Mouse (Mus musculus) hindbrain, postnatal 0 days (tissue): Measurements from ENCODE around the gene Wtap. TPM values are rescaled to one million over a fixed set of nuclear protein-coding genes. Genes with fewer than 3 reads are reported as not detected.
"Not testable (repeated sequence)": the region's sequence is repeated elsewhere in the genome, so short reads cannot be mapped to it uniquely, and the experiment has no call there.

ENCODE experiments used
- ATAC-seq: fragments of 200-750 bp; cut with Nextera tagmentation; 2 replicates; pipeline ENCODE4 v1.8.0; 2017; ENCODE audit warnings: mild to moderate bottlenecking, moderate TSS enrichment, moderate library complexity
- DNase-seq: peaks from one replicate; pipeline ENCODE4 v3.0.0-alpha.2; 2015; ENCODE audit warnings: low spot score
- H3K27ac ChIP-seq: fragments of 300-500 bp; sonication (generic); 2 replicates; pipeline ENCODE4 v1.5.1; 2014; ENCODE audit warnings: mild to moderate bottlenecking
- H3K27me3 ChIP-seq: fragments of 300-500 bp; sonication (generic); 2 replicates; pipeline ENCODE4 v1.6.1; 2014; ENCODE audit warnings: low read length, mixed read lengths; ENCODE audit not compliant: insufficient read depth
- H3K36me3 ChIP-seq: fragments of 300-500 bp; sonication (generic); 2 replicates; pipeline ENCODE4 v1.6.1; 2014; ENCODE audit warnings: low read length, mixed read lengths; ENCODE audit not compliant: insufficient read depth
- H3K4me1 ChIP-seq: fragments of 300-500 bp; sonication (generic); 2 replicates; pipeline ENCODE4 v1.6.1; 2014; ENCODE audit warnings: antibody characterized with exemption, low read length, mixed read lengths; ENCODE audit not compliant: insufficient read depth
- H3K4me2 ChIP-seq: fragments of 300-500 bp; sonication (generic); 2 replicates; pipeline ENCODE4 v1.6.1; 2014; ENCODE audit warnings: low read depth, mild to moderate bottlenecking, low read length, moderate library complexity, mixed read lengths
- H3K4me3 ChIP-seq: fragments of 300-500 bp; sonication (generic); 2 replicates; pipeline ENCODE4 v1.5.1; 2014; ENCODE audit warnings: low read length
- H3K9ac ChIP-seq: fragments of 300-500 bp; sonication (generic); replicated peaks from 2 replicates; pipeline ENCODE4 v1.6.1; 2014; ENCODE audit warnings: mild to moderate bottlenecking, low read length, moderate library complexity, mixed read lengths
- H3K9me3 ChIP-seq: fragments of 300-500 bp; sonication (generic); 2 replicates; pipeline ENCODE4 v1.6.1; 2016; ENCODE audit warnings: low read length, mixed read lengths
- CTCF ChIP-seq: IDR thresholded peaks from 2 replicates; pipeline ENCODE4 v1.5.1; 2016; ENCODE audit warnings: antibody characterized with exemption, control low read depth, low read depth
- WGBS: fragments of 180-500 bp; shearing (Covaris S2); extraction: QIAGEN DNeasy Blood & Tissue Kit; methylation state at CpG from one replicate; pipeline ENCODE4 v1.1.7; 2014; 5-methylcytosine and 5-hydroxymethylcytosine counted together
- polyA plus RNA-seq: library from polyadenylated mRNA; unstranded; fragments of >200 nt; fragmentation: Nextera tagmentation; extraction: Ambion mirVana; gene quantifications from 2 replicates; pipeline ENCODE4 v1.2.1, GENCODE M21; 2015
- total RNA-seq: library from RNA; depleted of rRNA; stranded (reverse); fragments of >200 nt; gene quantifications from 2 replicates; pipeline ENCODE4 v1.2.3, GENCODE M21; 2014

Gene Wtap
- total and polyA plus RNA-seq, 2 experiments from 2014 or later: 54.2 to 126 TPM

DNA sequence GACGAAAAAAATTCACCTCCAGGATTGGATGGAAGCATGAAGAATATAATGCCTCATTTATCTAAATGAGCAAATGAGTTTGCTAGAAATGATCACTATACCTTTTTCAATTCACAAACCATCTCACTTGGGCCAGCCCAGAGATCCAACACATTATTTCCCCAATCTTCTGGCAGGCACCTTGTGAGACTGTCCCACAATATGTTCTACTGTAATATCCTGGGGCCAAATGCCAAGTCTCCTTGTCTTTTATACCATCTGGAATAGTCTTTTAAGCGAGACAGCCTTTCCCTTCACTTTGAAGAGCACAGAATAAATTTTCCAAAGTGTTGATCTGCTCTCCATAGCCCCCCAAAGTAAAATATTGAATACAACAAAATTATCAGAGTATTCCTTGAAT, 20.1 kb downstream of the Wtap start:
- H3K36me3 ChIP-seq: peaks cover 12% of the 10 kb centered on the region; the same call in 1 of the 2 replicates
- no peak for DNase-seq
- H3K4me2 ChIP-seq: no peak overlapping the region
- H3K4me1 ChIP-seq: no peaks in the 10 kb centered on the region
- no peaks in the 10 kb centered on the region for H3K9me3 ChIP-seq
- 80% methylated on average over 2 of the region's 2 CpGs for WGBS
- H3K27me3 ChIP-seq: no peaks in the 10 kb centered on the region
- H3K4me3 ChIP-seq: no peak overlapping the region
- ATAC-seq: no peak
- TF ChIP-seq CTCF: no peak
- no peak overlapping the region for H3K9ac ChIP-seq
- no peak overlapping the region for H3K27ac ChIP-seq

DNA sequence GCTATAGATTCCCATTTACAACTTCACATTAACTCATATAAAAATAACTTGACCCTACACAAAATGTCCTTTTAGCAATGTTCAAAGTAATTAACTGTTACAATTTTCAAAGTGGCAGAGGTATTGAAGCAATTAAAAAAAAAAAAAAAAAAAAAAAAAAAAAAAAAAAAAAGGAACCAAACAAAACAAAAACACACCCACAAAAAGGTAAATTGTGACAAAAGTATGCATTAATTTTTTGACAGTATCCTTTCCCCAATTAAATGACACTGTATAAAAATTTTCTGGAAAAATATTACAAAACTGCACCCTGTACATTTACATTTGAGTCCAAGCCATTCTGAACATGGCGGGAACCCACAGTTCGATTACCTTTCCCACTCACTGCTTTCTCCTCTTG, 26.8 kb downstream of the Wtap start:
- Histone ChIP-seq H3K4me3 (no peak overlapping the region), H3K4me1 (no peaks in the 10 kb centered on the region), H3K9me3 (no peaks in the 10 kb centered on the region), H3K27ac (no peak overlapping the region), H3K9ac (no peak overlapping the region), H3K27me3 (no peaks in the 10 kb centered on the region), H3K4me2 (no peak overlapping the region), H3K36me3 (peaks cover 21% of the 10 kb centered on the region; the same call in 1 of the 2 replicates)
- TF ChIP-seq CTCF: no peak
- 96% methylated on average over 2 of the region's 2 CpGs for WGBS
- DNase-seq (no peak), ATAC-seq (no peak)

DNA sequence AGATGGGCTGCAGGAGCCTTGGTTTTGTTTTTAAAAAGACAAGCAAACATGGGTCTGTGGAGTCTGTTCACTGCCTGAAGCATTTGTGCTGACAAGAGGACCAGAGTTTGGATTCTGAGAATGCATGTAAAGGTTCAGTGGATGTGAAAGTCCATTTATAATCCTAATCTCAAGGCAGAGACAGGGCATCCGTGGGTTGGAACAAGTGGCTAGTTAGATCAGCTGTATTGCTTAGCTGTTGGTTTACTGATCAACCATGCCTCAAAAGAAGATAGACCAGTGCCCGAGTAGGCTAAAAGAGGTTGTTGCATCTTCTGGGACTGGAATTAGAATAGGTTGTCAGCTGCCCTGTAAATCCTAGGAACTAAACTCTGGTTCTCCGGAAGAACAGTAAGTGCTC, 30.5 kb downstream of the Wtap start:
- Histone ChIP-seq H3K36me3 (peaks cover 17% of the 10 kb centered on the region; the same call in 1 of the 2 replicates), H3K9me3 (no peaks in the 10 kb centered on the region), H3K9ac (no peak overlapping the region), H3K4me1 (0 out of 2 replicates have a peak, but pooled peaks cover 3% of the 10 kb centered on the region), H3K27me3 (no peaks in the 10 kb centered on the region), H3K4me3 (no peak overlapping the region), H3K27ac (no peak overlapping the region), H3K4me2 (no peak overlapping the region)
- TF ChIP-seq CTCF: no peak
- no peak for ATAC-seq
- no peak for DNase-seq
- 78% methylated on average over 3 of the region's 3 CpGs for WGBS

DNA sequence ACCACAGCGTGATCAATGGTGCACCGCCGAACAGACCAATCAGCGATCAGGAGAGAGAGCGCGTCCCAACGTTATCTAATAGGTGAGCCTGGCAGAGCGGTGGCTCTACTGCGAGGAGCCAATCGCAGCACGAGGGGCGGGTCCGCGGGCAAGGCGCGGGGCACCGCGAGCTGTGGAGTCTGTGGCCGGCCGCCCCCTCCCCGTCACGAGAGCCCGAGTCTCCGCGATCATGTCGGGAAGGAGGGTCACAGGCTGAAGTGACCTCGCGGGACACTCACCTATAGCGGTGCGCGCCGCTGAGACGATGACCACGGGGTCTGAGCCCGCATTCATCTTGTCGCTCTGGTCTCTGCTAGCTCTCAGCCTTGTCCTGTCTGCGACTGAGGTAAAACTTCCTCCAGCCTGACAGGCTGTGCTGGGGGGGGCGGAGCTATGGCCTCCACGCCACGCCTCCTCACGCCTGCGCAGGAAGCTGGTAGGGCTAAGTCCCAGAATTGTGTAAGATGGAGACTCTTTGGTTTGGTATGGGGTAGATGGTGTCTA, 33.6 kb downstream of the Wtap start, which contains the start of gene Acat2:
TSS of gene Acat2 (minus strand) at position 417 of the 543 bp plus-strand sequence.
- peak; percentile 97 for DNase-seq
- no peak for TF ChIP-seq CTCF
- Histone ChIP-seq H3K9me3 (no peaks in the 10 kb centered on the region), H3K27me3 (no peaks in the 10 kb centered on the region), H3K4me1 (0 out of 2 replicates have a peak, but pooled peaks cover 3% of the 10 kb centered on the region), H3K4me3 (peak within 1 kb of the TSS; percentile 52), H3K4me2 (peak within 1 kb of the TSS; percentile 80), H3K27ac (peak within 1 kb of the TSS; percentile 85), H3K36me3 (peaks cover 6% of the 10 kb centered on the region; the same call in 1 of the 2 replicates), H3K9ac (peak within 1 kb of the TSS; percentile 61)
- under 1% methylated on average over 41 of the region's 42 CpGs for WGBS
- ATAC-seq: peak; percentile 99

DNA sequence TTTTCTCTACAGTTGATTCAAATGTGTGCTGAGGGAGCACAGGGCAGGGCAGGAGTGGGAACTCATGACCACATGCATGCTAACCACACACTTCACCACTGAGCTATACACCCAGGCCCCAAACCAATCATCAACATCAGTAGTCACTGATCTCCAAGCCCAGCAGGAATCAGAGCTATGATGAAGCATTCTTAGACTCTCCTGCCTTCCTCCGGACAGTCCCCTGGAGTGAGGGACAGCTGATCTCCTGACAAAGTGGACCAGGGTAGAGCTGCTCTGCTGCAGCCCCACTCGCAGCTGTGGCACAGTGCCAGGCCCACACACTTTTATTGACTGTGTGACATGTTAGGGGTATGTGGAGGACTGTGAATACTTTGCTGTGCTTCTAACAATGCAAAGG, 34.6 kb downstream of the Wtap start:
- 13% methylated on average over 1 of the region's 2 CpGs for WGBS
- H3K4me1 ChIP-seq, H3K27me3 ChIP-seq, DNase-seq, H3K4me3 ChIP-seq, H3K9ac ChIP-seq, ATAC-seq, H3K36me3 ChIP-seq, H3K9me3 ChIP-seq, H3K27ac ChIP-seq: not testable (repeated sequence)
- H3K4me2 ChIP-seq: peak overlapping the region; percentile 38

DNA sequence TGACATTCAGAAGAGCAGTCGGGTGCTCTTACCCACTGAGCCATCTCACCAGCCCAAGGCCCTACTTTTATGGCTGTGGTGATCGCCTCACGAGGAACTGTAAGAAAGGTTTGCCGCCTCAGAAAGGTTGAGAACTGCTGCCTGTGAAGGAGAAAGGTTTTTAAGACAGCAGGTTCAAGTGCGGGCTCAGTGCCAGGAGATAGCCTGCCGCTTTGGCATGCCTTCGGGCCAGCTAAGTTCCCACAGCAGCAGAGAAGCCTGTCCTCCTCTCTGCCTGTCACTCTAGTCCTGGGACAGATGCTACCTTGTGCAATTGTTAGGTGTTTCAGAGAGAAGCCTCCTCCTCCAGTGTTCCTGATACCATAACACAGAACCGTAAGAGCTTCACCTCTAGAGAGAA, 37.3 kb downstream of the Wtap start:
- Histone ChIP-seq H3K27me3 (no peaks in the 10 kb centered on the region), H3K9ac (no peak overlapping the region), H3K4me3 (no peak overlapping the region), H3K27ac (no peak overlapping the region), H3K4me1 (0 out of 2 replicates have a peak, but pooled peaks cover 3% of the 10 kb centered on the region), H3K36me3 (peaks cover 11% of the 10 kb centered on the region), H3K9me3 (no peaks in the 10 kb centered on the region), H3K4me2 (no peak overlapping the region)
- no peak for ATAC-seq
- DNase-seq: no peak
- no peak for TF ChIP-seq CTCF
- WGBS: 83% methylated on average over 8 of the region's 8 CpGs

DNA sequence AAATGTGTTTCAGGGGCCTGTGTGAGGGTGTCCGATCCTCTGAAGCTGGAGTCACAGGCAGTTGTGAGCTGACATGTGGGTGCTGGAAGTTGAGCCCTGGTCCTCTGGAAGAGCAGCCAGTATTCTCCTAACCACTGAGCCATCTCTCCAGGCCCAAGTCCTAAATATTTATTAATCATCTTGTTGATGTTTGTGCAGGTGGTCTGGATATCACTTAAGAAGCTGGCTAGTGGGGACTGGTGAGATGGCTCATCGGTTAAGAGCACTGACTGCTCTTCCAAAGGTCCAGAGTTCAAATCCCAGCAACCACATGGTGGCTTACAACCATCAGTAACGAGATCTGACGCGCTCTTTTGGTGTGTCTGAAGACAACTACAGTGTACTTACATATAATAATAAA, 44.3 kb downstream of the Wtap start:
- Histone ChIP-seq H3K4me1 (no peaks in the 10 kb centered on the region), H3K4me2 (no peak overlapping the region), H3K9me3 (no peaks in the 10 kb centered on the region), H3K27me3 (no peaks in the 10 kb centered on the region), H3K4me3 (no peak overlapping the region), H3K36me3 (peaks cover 46% of the 10 kb centered on the region), H3K27ac (no peak overlapping the region), H3K9ac (no peak overlapping the region)
- 93% methylated on average over 5 of the region's 5 CpGs for WGBS
- no peak for DNase-seq
- no peak for ATAC-seq
- no peak for TF ChIP-seq CTCF
